Mouse (Mus musculus): ENCODE measurements around the gene Calu. TPM values are rescaled to one million over a fixed set of nuclear protein-coding genes. Genes with fewer than 3 reads are reported as not detected.

The Calu gene
- total RNA-seq, 2 experiments from 2014 or later, result 240 to 254 TPM

DNA sequence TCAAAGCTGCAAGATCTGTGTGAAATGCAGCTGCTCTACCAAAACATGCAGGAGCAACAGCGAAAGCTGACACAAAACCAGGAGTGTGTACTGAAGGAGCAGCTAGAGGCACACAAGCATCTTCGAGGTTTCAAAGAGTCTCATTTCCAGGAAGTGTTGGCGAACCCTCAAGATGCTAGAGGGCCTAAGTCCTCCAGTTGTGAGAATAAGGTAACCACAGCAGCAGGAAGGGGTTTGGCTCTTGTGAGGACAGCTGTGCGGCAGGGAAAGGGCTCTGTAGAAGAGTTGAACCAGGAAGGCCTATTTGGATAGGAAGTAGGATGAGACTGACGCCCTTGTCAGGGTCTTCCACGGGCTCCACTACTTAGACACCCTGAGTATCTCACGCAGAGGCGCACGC is 67.6 kb downstream of the Calu start:
- no peak for DNase-seq
- intact Hi-C loops (cut with DNase I), result no loop called here

DNA sequence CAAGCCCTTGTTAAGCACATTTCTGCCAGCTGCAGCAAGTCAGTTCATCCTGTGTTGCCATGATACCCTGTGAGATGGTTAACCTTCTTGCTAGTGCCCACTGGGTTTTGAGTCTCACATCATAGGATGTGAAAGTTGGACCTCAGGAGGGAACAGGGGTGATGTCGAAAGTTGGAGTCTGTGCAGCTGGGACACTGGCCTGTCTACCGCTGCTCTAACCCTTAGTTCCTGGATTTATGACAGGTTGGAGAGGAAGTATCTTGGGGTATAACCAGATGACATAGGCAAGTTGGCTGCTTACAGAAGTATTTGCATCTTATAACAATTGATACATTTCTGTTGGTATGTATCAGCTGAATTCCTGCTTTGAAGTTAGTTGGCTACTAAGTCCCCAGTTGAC is 72.7 kb downstream of the Calu start:
- intact Hi-C loops (cut with DNase I), result no loop called here
- no peak for DNase-seq

DNA sequence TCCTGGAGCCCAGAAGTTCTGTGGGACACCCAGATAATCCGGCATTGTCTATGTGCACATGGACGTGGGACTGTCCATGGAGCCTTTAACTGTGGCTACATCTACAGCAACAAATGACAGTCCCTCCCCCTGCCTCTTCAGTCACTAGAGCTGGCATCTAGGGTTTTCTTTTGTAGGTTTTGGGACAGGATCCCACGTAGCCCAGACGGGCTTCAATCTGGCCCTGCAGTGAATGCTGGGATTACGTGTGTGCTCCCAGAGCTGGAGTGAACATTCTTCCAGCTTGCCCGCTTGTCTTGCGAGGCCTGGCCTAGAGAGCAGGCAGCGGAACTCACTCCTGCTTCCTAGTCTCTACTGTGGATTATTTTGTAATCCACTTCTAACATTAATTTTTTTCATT is 77.2 kb downstream of the Calu start:
- intact Hi-C loops (cut with DNase I), result no loop called here
- no peak for DNase-seq

DNA sequence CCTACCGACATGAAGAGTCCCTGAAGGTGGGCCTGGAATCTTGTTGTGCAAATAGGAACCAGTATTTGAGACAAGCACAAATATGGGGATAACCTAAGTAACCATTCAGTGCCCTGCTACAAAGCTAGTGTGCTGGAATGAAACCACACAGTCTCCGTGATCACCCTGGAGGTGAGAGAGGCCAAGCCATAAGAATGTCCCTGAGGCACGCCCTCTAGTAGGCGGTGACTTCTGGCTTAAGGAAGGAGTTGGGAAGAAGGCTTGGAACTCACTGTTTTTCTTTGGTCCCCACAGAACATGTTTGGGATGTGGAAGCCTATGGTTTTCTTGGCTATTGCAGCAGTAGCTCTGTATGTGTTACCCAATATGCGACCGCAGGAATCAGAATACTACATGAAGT is 78.5 kb downstream of the Calu start:
- intact Hi-C loops (cut with DNase I), result no loop called here
- DNase-seq, result no peak

Small RNAs within 50 kb of the gene (microRNA-seq; reads per million reads assigned to microRNA genes)
- gene Gm26220 (ENCODE audit: borderline number of aligned reads in 2 of 2) (0 reads per million in 2 experiments), gene Gm44354 (ENCODE audit: borderline number of aligned reads in 2 of 2) (0 reads per million in 2 experiments)

Other genes starting within 250 kb of the Calu start
- gene Rbm28, start 183.1 kb upstream of the Calu start, total RNA-seq (2021), result 10 to 100 TPM; 19.9 to 20.1 TPM
- 1 to 10 TPM; 3.6 to 4.0 TPM for gene Prrt4, start 168.5 kb upstream of the Calu start, total RNA-seq (2021)
- gene Impdh1, start 131.7 kb upstream of the Calu start, total RNA-seq (2021), result 10 to 100 TPM; 21.5 to 26.3 TPM
- gene Hilpda, start 75.6 kb upstream of the Calu start, total RNA-seq (2021), result 1 to 10 TPM; 4.4 to 5.7 TPM
- gene Fam71f2, start 68.5 kb upstream of the Calu start, total RNA-seq (2021), result under 1 TPM in 1 of 2 experiments, not detected in 1; 0.27 TPM
- gene Fam71f1, start 28.9 kb upstream of the Calu start, total RNA-seq (2021), result not detected
- gene Opn1sw, start 40.4 kb downstream of the Calu start, total RNA-seq (2021), result under 1 TPM in 1 of 2 experiments, not detected in 1; 0.11 TPM
- gene Ccdc136, start 48.2 kb downstream of the Calu start, total RNA-seq (2021), result 1 to 10 TPM; 1.7 to 3.0 TPM
- gene Flnc, start 85.2 kb downstream of the Calu start, total RNA-seq (2021), result 100 to 1,000 TPM; 205 to 216 TPM
- gene Atp6v1f, start 119.6 kb downstream of the Calu start, total RNA-seq (2021), result 100 to 1,000 TPM; 105 to 107 TPM
- not detected for gene Atp6v1fnb, start 123.4 kb downstream of the Calu start, total RNA-seq (2021)
- 1 to 10 TPM; 2.7 to 5.8 TPM for gene Kcp, start 159.9 kb downstream of the Calu start, total RNA-seq (2021)
- gene Irf5, start 178.6 kb downstream of the Calu start, total RNA-seq (2021), result 1 to 10 TPM; 3.1 to 3.7 TPM